ENCODE assay signal across 12 mouse cellular contexts in the genomic region with DNA sequence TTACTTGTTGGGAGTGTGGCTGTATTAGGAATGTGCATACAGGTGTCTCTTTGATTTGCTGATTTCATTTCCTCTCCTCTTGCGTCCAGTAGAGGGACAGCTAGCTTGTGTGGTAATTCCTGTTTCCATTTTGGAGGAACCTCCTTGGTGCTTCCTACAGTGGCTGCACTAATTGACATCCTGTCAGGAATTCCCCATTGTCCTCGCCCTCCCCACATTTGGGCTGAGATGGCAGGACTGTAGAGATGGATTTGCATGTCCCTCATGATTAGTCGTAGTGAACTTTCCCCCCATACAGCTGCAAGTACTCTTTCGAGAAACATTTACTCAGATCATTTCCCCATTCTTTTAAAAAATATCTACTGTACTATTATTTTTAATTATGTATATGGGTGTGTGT.
"Had no signal": no experiment of that assay in that cellular context is flagged by ENCODE, and none has a peak within 500 bp of the region (broad histone marks: within the 10 kb centered on the region; RNA-seq: fewer than 3 reads in every experiment).

No protein-coding gene starts in this region.

- H3K27me3 ChIP-seq: intestine, embryonic 15.5 days; limb, embryonic 12.5 days; liver, embryonic 12.5 days had no signal

- H3K9ac ChIP-seq: intestine, embryonic 15.5 days; limb, embryonic 12.5 days; liver, embryonic 12.5 days; midbrain, embryonic 12.5 days had no signal

- H3K36me3 ChIP-seq: intestine, embryonic 15.5 days; limb, embryonic 12.5 days; midbrain, embryonic 12.5 days had no signal

- H3K9me3 ChIP-seq: intestine, embryonic 15.5 days; liver, embryonic 12.5 days; midbrain, embryonic 12.5 days had no signal

- H3K4me1 ChIP-seq: limb, embryonic 12.5 days; liver, embryonic 12.5 days; midbrain, embryonic 12.5 days had no signal

- DNase-seq: kidney, adult 8-10 months; kidney, postnatal 25 days; layer of hippocampus, adult 9-11 months; layer of hippocampus, postnatal 36 days; lung, postnatal 10 days; right cerebral cortex, postnatal 14 days; thymus, postnatal 36 days had no signal

- H3K27ac ChIP-seq: intestine, embryonic 15.5 days; limb, embryonic 12.5 days; liver, embryonic 12.5 days; macrophage; midbrain, embryonic 12.5 days had no signal

- H3K4me3 ChIP-seq: intestine, embryonic 15.5 days; limb, embryonic 12.5 days; liver, embryonic 12.5 days; midbrain, embryonic 12.5 days had no signal

- ATAC-seq: intestine, embryonic 15.5 days; liver, embryonic 12.5 days had no signal
